Mouse (Mus musculus) forebrain, embryonic 15.5 days (tissue): ENCODE measurements at regions not wholly inside any gene's neighbourhood (a gene's known extent, or its start where the extent isn't known, plus 50 kb on each side); places are given as distances from the start of the nearest gene placed in this dataset.
A peak's percentile ranks its signal among the peaks of the same experiment; 100 is the strongest.
"Not testable (repeated sequence)": the region's sequence is repeated elsewhere in the genome, so short reads cannot be mapped to it uniquely, and the experiment has no call there.

Source experiments
- ATAC-seq: fragments of 200-750 bp; cut with Nextera tagmentation; replicated peaks from 2 replicates; pipeline ENCODE4 v1.8.0; 2017; ENCODE audit warnings: mild to moderate bottlenecking, moderate TSS enrichment, moderate library complexity
- H3K27ac ChIP-seq: fragments of 300-500 bp; sonication (generic); replicated peaks from 2 replicates; pipeline ENCODE4 v1.5.1; 2015; ENCODE audit warnings: mild to moderate bottlenecking, inconsistent platforms
- H3K27me3 ChIP-seq: fragments of 300-500 bp; sonication (generic); 2 replicates; pipeline ENCODE4 v1.6.1; 2015; ENCODE audit warnings: inconsistent platforms
- H3K36me3 ChIP-seq: fragments of 300-500 bp; sonication (generic); 2 replicates; pipeline ENCODE4 v1.6.1; 2015; ENCODE audit warnings: mild to moderate bottlenecking, inconsistent platforms
- H3K4me1 ChIP-seq: fragments of 300-500 bp; sonication (generic); 2 replicates; pipeline ENCODE4 v1.6.1; 2015; ENCODE audit warnings: inconsistent platforms
- H3K4me2 ChIP-seq: fragments of 300-500 bp; sonication (generic); replicated peaks from 2 replicates; pipeline ENCODE4 v1.6.1; 2015; ENCODE audit warnings: mild to moderate bottlenecking, inconsistent platforms
- H3K4me3 ChIP-seq: fragments of 300-500 bp; sonication (generic); 2 replicates; pipeline ENCODE4 v1.5.1; 2015; ENCODE audit warnings: mild to moderate bottlenecking, inconsistent platforms
- H3K9ac ChIP-seq: fragments of 300-500 bp; sonication (generic); replicated peaks from 2 replicates; pipeline ENCODE4 v1.6.1; 2015; ENCODE audit warnings: mild to moderate bottlenecking, inconsistent platforms
- H3K9me3 ChIP-seq: fragments of 300-500 bp; sonication (generic); 2 replicates; pipeline ENCODE4 v1.6.1; 2016; ENCODE audit warnings: inconsistent platforms
- WGBS: fragments of 180-500 bp; shearing (Covaris S2); methylation state at CpG from one replicate; pipeline ENCODE4 v1.1.7; 2015; ENCODE audit warnings: mixed read lengths; 5-methylcytosine and 5-hydroxymethylcytosine counted together

DNA sequence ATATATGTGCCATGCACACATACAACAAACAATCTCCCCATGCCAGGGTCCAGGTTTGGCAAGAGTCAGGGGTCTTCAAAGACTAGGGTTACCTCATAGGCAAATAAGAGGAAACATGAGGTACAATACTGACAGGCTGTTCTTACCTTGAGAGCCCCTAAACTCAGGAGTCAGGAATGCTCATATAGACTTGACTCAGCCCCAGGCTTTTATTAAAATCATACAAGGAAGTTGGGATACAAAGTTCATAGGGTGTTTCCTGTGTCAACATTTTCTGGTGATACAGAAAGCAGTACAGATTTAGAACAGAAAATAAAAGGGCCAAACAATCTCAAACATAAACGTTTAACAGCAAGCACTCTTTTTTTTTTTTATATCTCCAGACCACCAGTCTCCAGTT lies 2102.4 kb upstream of the Aga start:
- WGBS, result 74% methylated on average over 1 of the region's 1 CpGs

DNA sequence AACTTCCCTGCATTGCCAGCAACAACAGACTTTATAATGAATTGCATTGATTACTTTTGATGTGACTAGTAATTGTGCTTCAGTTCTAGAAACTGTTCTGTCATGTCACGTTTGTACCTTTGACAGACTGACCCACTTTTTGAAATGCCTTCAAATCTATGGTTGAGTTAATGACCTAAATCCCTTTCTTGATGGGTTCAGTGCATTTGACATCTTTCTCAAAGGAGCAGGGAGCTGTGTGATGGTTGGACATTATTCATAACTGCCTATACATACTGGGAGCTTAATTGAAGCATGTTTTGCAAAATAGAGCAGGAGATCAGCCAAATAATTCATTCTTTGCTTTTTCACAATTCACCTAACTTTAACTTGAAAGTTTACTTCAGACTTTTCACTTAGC lies 2083.1 kb upstream of the Aga start:
- no peak overlapping the region for H3K27ac ChIP-seq
- 14% methylated on average over 1 of the region's 1 CpGs for WGBS
- no peak overlapping the region for H3K4me2 ChIP-seq
- no peaks in the 10 kb centered on the region for H3K4me1 ChIP-seq
- H3K4me3 ChIP-seq, result no peak overlapping the region
- ATAC-seq, result no peak
- no peaks in the 10 kb centered on the region for H3K36me3 ChIP-seq
- no peaks in the 10 kb centered on the region for H3K27me3 ChIP-seq
- no peaks in the 10 kb centered on the region for H3K9me3 ChIP-seq
- no peak overlapping the region for H3K9ac ChIP-seq

More for the DNA sequence above, 2102.4 kb upstream of the Aga start:
- Histone ChIP-seq H3K4me2 (no peak overlapping the region), H3K9ac (no peak overlapping the region), H3K4me3 (no peak overlapping the region), H3K4me1 (no peaks in the 10 kb centered on the region), H3K9me3 (no peaks in the 10 kb centered on the region), H3K27me3 (no peaks in the 10 kb centered on the region), H3K36me3 (no peaks in the 10 kb centered on the region), H3K27ac (no peak overlapping the region)
- ATAC-seq, result no peak

DNA sequence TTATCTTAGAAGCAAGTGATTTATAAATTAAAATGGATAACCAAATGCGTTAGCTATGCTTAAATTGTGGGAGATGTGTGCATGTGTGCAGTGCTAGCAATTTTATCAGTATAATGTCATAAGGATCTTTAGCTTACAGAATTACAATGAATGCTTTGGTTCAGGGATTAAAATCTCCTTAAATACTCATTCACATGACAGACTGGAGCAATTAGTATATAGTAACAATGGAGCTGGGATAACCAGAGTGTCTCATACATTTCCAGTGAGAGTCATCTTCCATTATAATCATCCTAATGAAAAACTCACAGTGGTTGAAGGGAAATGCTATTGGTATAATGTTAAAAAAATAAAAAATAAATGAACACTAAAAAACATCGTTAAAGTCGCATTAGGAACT lies 2082.7 kb upstream of the Aga start:
- H3K4me2 ChIP-seq, result no peak overlapping the region
- H3K4me1 ChIP-seq, result no peaks in the 10 kb centered on the region
- no peaks in the 10 kb centered on the region for H3K36me3 ChIP-seq
- no peaks in the 10 kb centered on the region for H3K9me3 ChIP-seq
- no peak overlapping the region for H3K27ac ChIP-seq
- no peak overlapping the region for H3K4me3 ChIP-seq
- WGBS, result 57% methylated on average over 3 of the region's 3 CpGs
- no peaks in the 10 kb centered on the region for H3K27me3 ChIP-seq
- no peak for ATAC-seq
- no peak overlapping the region for H3K9ac ChIP-seq

DNA sequence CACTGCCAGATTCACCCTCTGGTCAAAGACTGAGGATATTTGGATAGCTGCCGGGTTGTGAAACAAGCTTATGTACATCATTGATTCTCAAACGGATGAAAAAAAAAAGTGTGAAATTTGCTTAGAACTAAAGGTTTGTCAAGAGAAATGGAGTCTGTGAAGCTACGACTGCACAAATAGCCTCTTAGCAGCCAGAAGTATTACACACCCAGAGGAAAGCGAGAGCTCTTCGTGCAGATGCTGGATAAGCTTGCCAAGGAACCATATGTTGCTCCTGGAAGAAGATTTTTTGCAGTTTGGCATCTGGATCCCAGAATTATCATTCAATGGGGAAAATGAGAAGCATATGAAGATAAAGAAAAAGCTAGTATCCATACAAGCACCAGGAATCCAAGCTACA lies 2063.9 kb upstream of the Aga start:
- Histone ChIP-seq H3K27me3 (no peaks in the 10 kb centered on the region), H3K9me3 (no peaks in the 10 kb centered on the region), H3K4me3 (no peak overlapping the region), H3K4me2 (no peak overlapping the region), H3K4me1 (no peaks in the 10 kb centered on the region), H3K9ac (no peak overlapping the region), H3K27ac (no peak overlapping the region), H3K36me3 (no peaks in the 10 kb centered on the region)
- no peak for ATAC-seq
- 60% methylated on average over 5 of the region's 5 CpGs for WGBS

DNA sequence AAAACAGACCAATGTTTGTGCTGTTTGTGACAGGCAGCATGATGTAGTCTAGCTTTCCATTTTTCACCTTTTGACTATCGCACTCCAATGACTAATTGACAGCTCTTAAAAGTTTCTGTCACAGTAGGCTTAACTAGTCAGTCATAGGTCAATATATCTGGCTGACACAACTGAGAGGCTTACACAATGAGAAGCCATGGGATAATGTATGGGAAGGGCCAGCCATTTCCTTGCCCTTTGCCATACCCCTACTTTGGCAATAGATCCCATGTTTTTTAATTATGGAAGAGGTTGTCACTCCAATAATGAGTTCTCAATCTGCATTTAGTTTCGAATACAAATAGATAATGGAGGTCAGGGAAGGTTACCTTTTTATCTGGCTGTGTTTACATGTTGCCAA lies 2062.9 kb upstream of the Aga start:
- Histone ChIP-seq H3K9me3 (no peaks in the 10 kb centered on the region), H3K27ac (no peak overlapping the region), H3K36me3 (no peaks in the 10 kb centered on the region), H3K4me2 (no peak overlapping the region), H3K9ac (no peak overlapping the region), H3K4me1 (no peaks in the 10 kb centered on the region), H3K27me3 (no peaks in the 10 kb centered on the region), H3K4me3 (no peak overlapping the region)
- no peak for ATAC-seq
- WGBS, result 78% methylated on average over 2 of the region's 2 CpGs

DNA sequence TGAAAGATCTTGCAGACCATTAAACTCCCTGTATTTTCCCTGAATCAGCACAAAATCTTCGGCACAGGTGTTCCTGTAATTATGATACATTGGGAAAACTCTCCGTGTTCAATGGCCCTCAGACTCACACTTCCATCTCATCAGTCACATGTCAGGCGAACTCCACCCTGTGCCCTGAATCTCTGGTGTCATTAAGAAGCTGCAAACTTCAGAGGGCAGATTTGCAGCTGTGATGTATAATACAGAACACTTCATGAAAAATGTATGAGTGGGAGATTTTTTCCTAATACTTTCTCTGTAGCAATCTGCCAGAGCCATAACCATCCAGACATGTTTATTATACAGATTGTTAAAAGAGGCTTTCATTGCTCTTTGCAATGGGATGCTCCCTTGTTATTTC lies 2032.1 kb upstream of the Aga start:
- H3K9me3 ChIP-seq, result no peaks in the 10 kb centered on the region
- no peak overlapping the region for H3K4me2 ChIP-seq
- H3K27me3 ChIP-seq, result no peaks in the 10 kb centered on the region
- H3K9ac ChIP-seq, result no peak overlapping the region
- no peak overlapping the region for H3K27ac ChIP-seq
- no peaks in the 10 kb centered on the region for H3K4me1 ChIP-seq
- no peaks in the 10 kb centered on the region for H3K36me3 ChIP-seq
- no peak for ATAC-seq
- no peak overlapping the region for H3K4me3 ChIP-seq
- WGBS, result 76% methylated on average over 3 of the region's 3 CpGs

DNA sequence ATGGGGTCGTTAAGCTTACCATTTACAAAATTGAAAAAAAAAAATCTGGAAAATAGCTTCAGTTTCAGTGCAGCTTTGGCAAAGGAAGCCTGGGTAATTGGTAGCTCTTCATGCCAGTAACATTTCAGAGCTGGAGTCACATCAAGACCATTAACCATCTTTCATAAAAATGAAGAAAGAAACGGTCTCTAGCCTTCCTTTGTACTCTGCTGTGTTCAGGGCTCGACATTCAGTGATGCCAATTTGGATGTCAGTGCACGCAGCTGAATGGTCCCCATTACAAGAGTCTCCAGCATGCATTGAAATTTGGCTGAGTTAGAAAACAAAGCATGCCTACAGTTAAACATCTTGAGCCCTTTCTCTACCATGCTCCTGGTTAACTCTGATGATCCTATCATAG lies 2009.0 kb upstream of the Aga start:
- Histone ChIP-seq H3K4me3 (no peak overlapping the region), H3K9me3 (no peaks in the 10 kb centered on the region), H3K4me1 (no peaks in the 10 kb centered on the region), H3K27me3 (no peaks in the 10 kb centered on the region), H3K9ac (no peak overlapping the region), H3K36me3 (no peaks in the 10 kb centered on the region), H3K27ac (no peak overlapping the region), H3K4me2 (no peak overlapping the region)
- ATAC-seq, result peak; percentile 66; the same call in 1 of the 2 replicates
- 17% methylated on average over 4 of the region's 4 CpGs for WGBS

DNA sequence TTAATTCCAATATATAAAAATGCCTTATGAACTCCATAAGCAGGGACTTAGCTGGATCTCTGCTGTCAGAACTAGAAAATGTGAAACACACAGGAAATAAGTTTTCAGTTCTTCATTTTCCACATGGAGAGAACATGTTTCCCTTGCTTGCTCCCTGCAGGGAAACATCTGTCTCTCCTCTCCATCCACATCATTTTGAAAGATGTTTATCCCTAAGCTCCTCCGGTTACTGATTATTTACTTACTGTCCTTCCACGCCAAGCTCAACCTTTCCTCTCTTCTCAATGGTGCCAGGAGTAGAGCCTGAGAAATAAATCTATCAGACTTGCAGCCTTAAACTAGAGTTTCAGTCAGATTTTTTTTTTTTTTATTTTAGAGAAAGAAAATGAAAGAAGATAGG lies 1988.4 kb upstream of the Aga start:
- no peak for ATAC-seq
- Histone ChIP-seq H3K4me3 (no peak overlapping the region), H3K9ac (no peak overlapping the region), H3K27me3 (no peaks in the 10 kb centered on the region), H3K4me2 (no peak overlapping the region), H3K27ac (no peak overlapping the region), H3K36me3 (no peaks in the 10 kb centered on the region), H3K4me1 (no peaks in the 10 kb centered on the region), H3K9me3 (no peaks in the 10 kb centered on the region)
- 81% methylated on average over 2 of the region's 2 CpGs for WGBS

DNA sequence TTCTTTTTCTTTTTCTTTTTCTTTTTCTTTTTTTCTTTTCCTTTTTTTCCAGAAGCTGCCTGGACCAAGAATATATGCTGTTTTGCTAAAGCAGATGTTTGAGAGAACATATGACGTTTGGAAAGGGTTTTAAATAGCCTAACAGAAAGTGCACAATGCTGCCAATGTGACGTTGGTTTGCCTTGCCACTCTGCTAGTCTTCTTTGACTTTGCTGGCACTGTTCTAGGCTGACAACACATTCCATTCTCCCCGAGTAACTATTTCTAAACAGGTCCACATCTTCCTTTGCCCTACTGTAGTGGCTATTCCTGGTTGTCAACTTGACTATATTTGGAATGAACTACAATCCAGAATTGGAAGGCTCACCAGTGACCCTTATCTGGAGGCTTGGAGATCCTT lies 1958.4 kb upstream of the Aga start:
- not testable (repeated sequence) for H3K36me3 ChIP-seq, H3K4me3 ChIP-seq, H3K9me3 ChIP-seq, H3K27me3 ChIP-seq, H3K27ac ChIP-seq, ATAC-seq, H3K4me1 ChIP-seq, H3K9ac ChIP-seq, H3K4me2 ChIP-seq
- 78% methylated on average over 3 of the region's 3 CpGs for WGBS
